ENCODE assay signal across 25 mouse cellular contexts in genomic region chr11:12081638-12082037, GRCm38 (mm10). TPM values are rescaled to one million over a fixed set of nuclear protein-coding genes. Genes with fewer than 3 reads are reported as not detected.
"Had no signal": no experiment of that assay in that cellular context is flagged by ENCODE, and none has a peak within 500 bp of the region (broad histone marks: within the 10 kb centered on the region; RNA-seq: fewer than 3 reads in every experiment).

No protein-coding gene starts in this region.

- H3K4me1 ChIP-seq: heart, embryonic 10.5 days; hindbrain, embryonic 10.5 days; hindbrain, embryonic 12.5 days; intestine, embryonic 15.5 days; limb, embryonic 13.5 days; limb, embryonic 15.5 days had no signal

- H3K9ac ChIP-seq: hindbrain, embryonic 12.5 days; hindbrain, embryonic 14.5 days; intestine, embryonic 15.5 days; limb, embryonic 13.5 days; limb, embryonic 15.5 days had no signal

- H3K36me3 ChIP-seq: hindbrain, embryonic 12.5 days; intestine, embryonic 15.5 days; limb, embryonic 15.5 days had no signal

- H3K4me3 ChIP-seq: gastrocnemius, adult 2 months; heart, embryonic 10.5 days; hindbrain, embryonic 10.5 days; hindbrain, embryonic 12.5 days; intestine, embryonic 15.5 days; layer of hippocampus, adult 2 months; left cerebral cortex, adult 2 months; limb, embryonic 13.5 days; limb, embryonic 15.5 days had no signal

- H3K27me3 ChIP-seq: hindbrain, embryonic 12.5 days; intestine, embryonic 15.5 days; limb, embryonic 13.5 days; limb, embryonic 15.5 days had no signal

- ATAC-seq: hindbrain, embryonic 16.5 days; inflammation-experienced regulatory T-cells, adult 6 months; intestine, embryonic 15.5 days; intestine, postnatal 0 days had no signal

- H3K4me2 ChIP-seq: hindbrain, embryonic 12.5 days; hindbrain, embryonic 14.5 days; intestine, embryonic 15.5 days; limb, embryonic 13.5 days; limb, embryonic 15.5 days had no signal

- DNase-seq: gastrocnemius, adult 2 months; gastrocnemius, postnatal 10 days; gastrocnemius, postnatal 25 days; heart, adult 18-20 months; heart, postnatal 10 days; heart, postnatal 4 days; kidney, adult 18-20 months; kidney, adult 8-10 months; kidney, postnatal 10 days; kidney, postnatal 25 days; kidney, postnatal 4 days; left cerebral cortex, postnatal 4 days; lung, adult 18-20 months had no signal

- H3K9me3 ChIP-seq: heart, embryonic 10.5 days; hindbrain, embryonic 12.5 days; intestine, embryonic 15.5 days; limb, embryonic 15.5 days had no signal

- H3K27ac ChIP-seq: gastrocnemius, adult 2 months; heart, embryonic 10.5 days; hindbrain, embryonic 10.5 days; hindbrain, embryonic 12.5 days; hindbrain, embryonic 14.5 days; intestine, embryonic 15.5 days; layer of hippocampus, adult 2 months; left cerebral cortex, adult 2 months; limb, embryonic 13.5 days; limb, embryonic 15.5 days had no signal

RNA-seq across cellular contexts. Expression of gene Grb10, which starts 43.2 kb away (rescaled TPM):
- polyA plus RNA-seq: inflammation-experienced regulatory T-cells, adult 6 months had no signal
